ENCODE assay signal across 35 mouse cellular contexts in the genomic region with DNA sequence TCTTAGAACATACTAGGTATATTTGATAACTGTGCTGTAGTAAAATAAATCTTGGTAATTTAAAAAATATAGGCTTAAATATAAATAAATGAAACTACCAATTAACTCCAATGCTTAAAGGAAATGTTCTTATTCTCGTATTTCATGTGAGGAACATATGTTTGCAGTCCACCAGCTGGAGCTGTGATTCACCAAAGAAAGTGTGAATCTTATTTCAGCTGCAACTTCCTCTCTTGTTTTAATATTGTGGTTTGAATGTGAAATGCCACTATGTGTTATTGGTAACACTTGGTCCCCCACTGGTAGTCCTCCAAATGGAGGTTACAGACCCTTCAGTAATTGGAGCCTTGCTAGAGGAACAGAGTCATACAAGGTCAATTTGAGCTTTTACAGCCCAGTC.
A peak's percentile ranks its signal among the peaks of the same experiment; 100 is the strongest.
DNase-seq lines count a peak whose midpoint lies in the region; ATAC-seq and TF ChIP-seq lines count a peak whose summit lies in the region.
"Had no signal": no experiment of that assay in that cellular context is flagged by ENCODE, and none has a peak within 500 bp of the region (broad histone marks: within the 10 kb centered on the region; RNA-seq: fewer than 3 reads in every experiment).

No protein-coding gene starts in this region.

- H3K36me3 ChIP-seq in forebrain, embryonic 14.5 days (ENCODE audit: control insufficient read depth, insufficient read depth, low read length): no peaks in the 10 kb centered on the region
- no peaks in the 10 kb centered on the region for H3K36me3 ChIP-seq in forebrain, embryonic 12.5 days (replicated peaks)
- H3K36me3 ChIP-seq in kidney, adult 2 months (ENCODE audit: control insufficient read depth, insufficient read depth, low read length): no peaks in the 10 kb centered on the region
- H3K36me3 ChIP-seq: hindbrain, embryonic 13.5 days; limb, embryonic 10.5 days; limb, embryonic 15.5 days; liver, embryonic 13.5 days; midbrain, embryonic 12.5 days; neural tube, embryonic 13.5 days; stomach, embryonic 15.5 days had no signal

- 69% methylated on average over 1 of the region's 1 CpGs for WGBS in forebrain, embryonic 14.5 days
- WGBS in forebrain, embryonic 12.5 days: 87% methylated on average over 1 of the region's 1 CpGs
- 56% methylated on average over 1 of the region's 1 CpGs for WGBS in kidney, adult 2 months

- H3K4me3 ChIP-seq in forebrain, embryonic 14.5 days (ENCODE audit: low read depth, low read length): no peak overlapping the region
- H3K4me3 ChIP-seq in forebrain, embryonic 12.5 days (replicated peaks): no peak overlapping the region
- H3K4me3 ChIP-seq in kidney, adult 2 months (ENCODE audit: insufficient read depth, low read depth, low read length): no peak overlapping the region
- H3K4me3 ChIP-seq: gastrocnemius, adult 2 months; hindbrain, embryonic 13.5 days; limb, embryonic 10.5 days; limb, embryonic 15.5 days; liver, embryonic 13.5 days; megakaryocyte, embryonic 14.5 days; midbrain, embryonic 12.5 days; myocyte; neural tube, embryonic 13.5 days; stomach, embryonic 15.5 days had no signal

- H3K27ac ChIP-seq in forebrain, embryonic 14.5 days (ENCODE audit: low read depth, low read length): no peak overlapping the region
- H3K27ac ChIP-seq in forebrain, embryonic 12.5 days: no peak overlapping the region
- no peak overlapping the region for H3K27ac ChIP-seq in kidney, adult 2 months (ENCODE audit: insufficient read depth, low read depth, low read length)
- H3K27ac ChIP-seq: gastrocnemius, adult 2 months; hindbrain, embryonic 13.5 days; limb, embryonic 10.5 days; limb, embryonic 15.5 days; liver, embryonic 13.5 days; midbrain, embryonic 12.5 days; neural tube, embryonic 13.5 days; stomach, embryonic 15.5 days had no signal

- TF ChIP-seq CTCF in kidney, adult 2 months (conservative IDR thresholded peaks at IDR 0.05; ENCODE audit: insufficient read depth, insufficient read length, low read depth, low read length): no peak

- H3K4me2 ChIP-seq in forebrain, embryonic 14.5 days (ENCODE audit: low read length): no peak overlapping the region
- H3K4me2 ChIP-seq in forebrain, embryonic 12.5 days: no peak overlapping the region
- H3K4me2 ChIP-seq: heart, embryonic 11.5 days; hindbrain, embryonic 13.5 days; limb, embryonic 15.5 days; liver, embryonic 13.5 days; midbrain, embryonic 12.5 days; neural tube, embryonic 13.5 days; stomach, embryonic 15.5 days had no signal

- no peak for ATAC-seq in forebrain, embryonic 14.5 days
- ATAC-seq in forebrain, embryonic 12.5 days (ENCODE audit: low FRiP score): no peak
- ATAC-seq: activated CD4-positive, CD25-positive, alpha-beta regulatory T cell, adult 4 months; forebrain, embryonic 16.5 days; intestine, embryonic 16.5 days; lung, postnatal 0 days had no signal

- peak; percentile 2 for DNase-seq in forebrain, embryonic 14.5 days (ENCODE audit: low spot score)
- DNase-seq in layer of hippocampus, adult 18-20 months (ENCODE audit: low spot score in 2 of 2): peak; percentile 2 to 32
- DNase-seq in layer of hippocampus, adult 9-10 months (ENCODE audit: low spot score): no peak
- DNase-seq in right cerebral cortex, adult 2 months (ENCODE audit: low spot score in 2 of 2): peak; percentile 34 to 57
- no peak for DNase-seq in right cerebral cortex, postnatal 4 days
- DNase-seq in kidney, adult 2 months: no peak
- DNase-seq: adrenal gland, adult 2 months; cerebellum, adult 11 months; cerebellum, adult 9-10 months; cerebellum, postnatal 36 days; gastrocnemius, adult 2 months; gastrocnemius, postnatal 36 days; heart, adult 18-20 months; heart, postnatal 4 days; kidney, adult 9 months; kidney, postnatal 10 days; liver, embryonic 13.5 days; lung, adult 18-20 months; lung, postnatal 4 days; thymus, postnatal 14 days had no signal

- H3K4me1 ChIP-seq in forebrain, embryonic 14.5 days (ENCODE audit: control insufficient read depth, insufficient read depth, low read length): no peaks in the 10 kb centered on the region
- no peaks in the 10 kb centered on the region for H3K4me1 ChIP-seq in forebrain, embryonic 12.5 days
- no peaks in the 10 kb centered on the region for H3K4me1 ChIP-seq in kidney, adult 2 months (ENCODE audit: control insufficient read depth, insufficient read depth, low read length)
- H3K4me1 ChIP-seq: hindbrain, embryonic 13.5 days; limb, embryonic 10.5 days; limb, embryonic 15.5 days; liver, embryonic 13.5 days; megakaryocyte, embryonic 14.5 days; midbrain, embryonic 12.5 days; neural tube, embryonic 13.5 days; stomach, embryonic 15.5 days had no signal

- H3K9ac ChIP-seq in forebrain, embryonic 14.5 days (ENCODE audit: low read length): no peak overlapping the region
- H3K9ac ChIP-seq in forebrain, embryonic 12.5 days: no peak overlapping the region
- H3K9ac ChIP-seq: hindbrain, embryonic 13.5 days; limb, embryonic 15.5 days; liver, embryonic 13.5 days; midbrain, embryonic 12.5 days; neural tube, embryonic 13.5 days; stomach, embryonic 15.5 days had no signal

- TF ChIP-seq POLR2A in kidney, adult 2 months (IDR thresholded peaks at IDR 0.05; ENCODE audit: low read depth, low read length): no peak

- no peaks in the 10 kb centered on the region for H3K9me3 ChIP-seq in forebrain, embryonic 14.5 days (replicated peaks; ENCODE audit: control insufficient read depth, low read length)
- H3K9me3 ChIP-seq in forebrain, embryonic 12.5 days: no peaks in the 10 kb centered on the region
- H3K9me3 ChIP-seq: hindbrain, embryonic 13.5 days; limb, embryonic 10.5 days; limb, embryonic 15.5 days; liver, embryonic 13.5 days; megakaryocyte, embryonic 14.5 days; midbrain, embryonic 12.5 days; neural tube, embryonic 13.5 days; stomach, embryonic 15.5 days had no signal

- H3K27me3 ChIP-seq in forebrain, embryonic 14.5 days (replicated peaks; ENCODE audit: control insufficient read depth, insufficient read depth, low read length): no peaks in the 10 kb centered on the region
- no peaks in the 10 kb centered on the region for H3K27me3 ChIP-seq in forebrain, embryonic 12.5 days
- no peaks in the 10 kb centered on the region for H3K27me3 ChIP-seq in kidney, adult 2 months (replicated peaks; ENCODE audit: control insufficient read depth, insufficient read depth, low read length)
- H3K27me3 ChIP-seq: CH12.LX; hindbrain, embryonic 13.5 days; limb, embryonic 15.5 days; liver, embryonic 13.5 days; megakaryocyte, embryonic 14.5 days; midbrain, embryonic 12.5 days; neural tube, embryonic 13.5 days; stomach, embryonic 15.5 days had no signal

Comparison
In these comparisons a context has a peak if more than half of its experiments do, and no peak if none do; other contexts are left out.
1. DNase-seq: peak in forebrain, embryonic 14.5 days (single experiment), layer of hippocampus, adult 18-20 months (2 of 2) and right cerebral cortex, adult 2 months (2 of 2); none in layer of hippocampus, adult 9-10 months (single experiment), right cerebral cortex, postnatal 4 days (single experiment) and kidney, adult 2 months (single experiment).